Mouse (Mus musculus) lung, postnatal 0 days (tissue): ENCODE measurements around the gene Galnt16.

Source experiments
- CTCF ChIP-seq: IDR thresholded peaks from 2 replicates; pipeline ENCODE4 v1.5.1; 2016; ENCODE audit warnings: antibody characterized with exemption, mild to moderate bottlenecking
- EP300 ChIP-seq: IDR thresholded peaks from 2 replicates; pipeline ENCODE4 v1.6.1; 2016; ENCODE audit warnings: antibody characterized with exemption, mild to moderate bottlenecking, control low read depth

DNA sequence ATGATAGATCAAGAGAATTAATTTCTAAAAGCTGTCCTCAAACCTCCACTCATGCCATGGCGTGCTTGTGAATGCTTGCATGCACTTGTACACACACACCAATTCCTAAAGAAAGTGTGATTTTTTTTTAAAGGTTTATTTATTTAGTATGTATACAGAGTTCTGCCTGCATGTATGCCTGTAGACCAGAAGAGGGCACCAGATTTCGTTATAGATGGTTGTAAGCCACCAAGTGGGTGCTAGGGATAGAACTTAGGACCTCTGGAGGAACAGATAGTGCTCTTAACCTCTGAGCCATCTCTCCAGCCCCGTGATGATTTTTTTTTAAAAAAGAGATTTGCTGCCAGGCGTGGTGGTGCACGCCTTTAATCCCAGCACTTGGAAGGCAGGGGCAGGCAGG, 24.8 kb upstream of the Galnt16 start:
- TF ChIP-seq EP300 (no peak), CTCF (peak; percentile 4; the same call in 1 of the 2 replicates)
